Mouse (Mus musculus) thymus, postnatal 0 days (tissue): ENCODE data around the gene Lrpprc. TPM values are rescaled to one million over a fixed set of nuclear protein-coding genes. Genes with fewer than 3 reads are reported as not detected.
A peak's percentile ranks its signal among the peaks of the same experiment; 100 is the strongest.

Experiments
- DNase-seq: peaks from one replicate; pipeline ENCODE4 v3.0.0-alpha.2; 2015; ENCODE audit warnings: low spot score
- polyA plus RNA-seq: library from polyadenylated mRNA; unstranded; fragments of >200 nt; fragmentation: Nextera tagmentation; extraction: Ambion mirVana; gene quantifications from 2 replicates; pipeline ENCODE4 v1.2.1, GENCODE M21; 2015

Gene Lrpprc
- polyA plus RNA-seq, 1 experiment from 2014 or later: 24.1 TPM

GRCm38 (mm10) chr17:84771882-84772281 lies 18.7 kb downstream of the Lrpprc start:
- no peak for DNase-seq

DNA sequence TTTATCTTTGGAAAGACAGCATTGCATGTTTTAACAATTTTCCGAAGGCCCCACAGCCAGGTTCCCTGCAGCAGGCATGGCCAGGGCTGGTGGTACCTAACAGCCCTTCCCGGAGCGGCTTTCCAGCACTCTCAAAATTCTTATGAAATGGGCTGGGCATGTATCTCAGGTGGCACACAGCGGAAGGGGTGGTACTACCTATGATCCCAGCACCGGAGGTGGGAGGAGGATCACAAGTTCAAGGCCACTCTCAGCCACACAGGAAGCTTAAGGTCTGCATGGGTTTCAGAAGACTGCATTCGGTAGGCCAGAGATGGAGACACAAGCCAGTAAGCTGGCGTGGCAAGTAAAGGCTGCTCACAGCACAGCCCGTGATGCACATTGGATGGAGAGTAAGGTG lies 31.6 kb downstream of the Lrpprc start:
- DNase-seq: no peak

- peak; percentile 37 for DNase-seq
Observed at GRCm38 (mm10) chr17:84758374-84758773, 32.2 kb downstream of the Lrpprc start.

DNA sequence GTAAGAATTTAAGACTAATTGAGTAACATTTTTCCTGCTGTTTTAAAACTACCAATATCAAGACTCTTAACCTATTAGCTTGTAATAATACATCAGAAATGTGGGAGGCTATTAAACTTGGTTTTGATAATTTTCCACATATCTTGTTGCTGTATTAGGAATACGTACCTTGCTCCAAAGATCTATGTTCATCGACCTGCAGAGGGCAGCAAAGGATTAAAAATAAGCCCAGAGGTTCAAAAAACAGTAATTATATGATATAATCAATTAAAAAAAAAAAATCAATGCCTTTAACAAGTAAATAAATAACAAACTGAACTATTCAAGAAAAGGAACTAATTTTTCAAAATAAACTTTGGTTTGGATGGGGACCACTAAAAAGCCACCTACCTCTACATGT lies 34.5 kb downstream of the Lrpprc start:
- DNase-seq: peak; percentile 27

DNA sequence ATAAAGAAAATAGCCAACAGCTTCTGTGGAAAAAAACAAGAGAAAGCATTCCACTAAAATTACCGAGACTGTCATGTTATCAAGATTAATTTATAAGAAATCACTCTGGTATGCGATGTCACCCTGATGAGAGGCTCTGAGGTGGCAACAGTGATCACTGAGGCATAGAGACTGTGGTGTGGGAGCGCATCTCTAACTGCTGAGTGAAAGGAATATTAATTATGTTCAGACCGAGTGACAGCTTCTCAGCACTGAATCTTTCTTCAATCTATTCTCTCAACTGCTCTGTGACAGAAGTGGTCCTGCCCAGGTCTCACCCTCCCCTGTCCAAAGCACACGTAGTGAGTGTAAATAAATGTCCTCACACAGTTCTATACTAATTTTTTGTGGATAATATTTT lies 37.1 kb downstream of the Lrpprc start:
- DNase-seq: no peak

- no peak for DNase-seq
Observed at GRCm38 (mm10) chr17:84752286-84752685, 38.3 kb downstream of the Lrpprc start.

- DNase-seq: no peak
Observed at GRCm38 (mm10) chr17:84751630-84752191, 38.9 kb downstream of the Lrpprc start.

DNA sequence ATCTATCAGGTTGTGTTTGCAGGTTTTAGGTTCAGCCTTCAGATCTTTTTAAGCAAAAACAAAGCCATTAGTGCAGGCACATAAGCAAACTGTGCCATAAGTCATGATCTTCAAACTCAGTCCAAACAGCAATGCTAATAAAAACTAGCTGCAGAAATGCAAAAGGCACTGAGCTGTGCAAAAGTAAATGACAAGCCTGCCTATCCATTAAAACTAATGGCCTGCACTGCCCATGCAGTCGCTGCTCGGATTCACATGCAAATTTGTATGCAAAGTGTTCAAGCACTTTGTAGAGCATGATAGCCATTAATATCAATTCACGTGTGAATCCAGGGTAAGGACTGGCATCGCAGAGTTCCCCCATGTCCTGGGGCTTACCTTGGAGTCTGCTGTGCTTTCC lies 40.5 kb downstream of the Lrpprc start:
- no peak for DNase-seq

DNA sequence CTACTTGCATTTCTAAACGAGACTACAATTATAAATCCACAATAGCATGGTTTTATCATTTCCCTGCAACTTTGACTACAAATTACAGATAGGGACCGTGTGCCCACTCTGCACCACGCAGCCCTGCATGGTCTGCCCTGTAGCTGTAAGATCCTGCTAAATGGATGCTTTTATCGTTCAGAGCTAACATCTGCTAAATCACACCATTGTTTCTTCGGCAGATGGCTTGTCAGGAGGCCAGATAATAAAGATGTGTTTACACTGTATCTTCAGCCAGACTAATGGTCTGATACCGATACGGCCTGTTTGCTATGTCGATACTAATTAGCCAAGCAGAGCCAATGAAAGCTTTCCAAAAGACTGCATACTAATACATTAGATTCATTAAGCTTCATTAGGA lies 41.3 kb downstream of the Lrpprc start:
- no peak for DNase-seq

GRCm38 (mm10) chr17:84748152-84748682 lies 42.4 kb downstream of the Lrpprc start:
- DNase-seq: no peak

DNA sequence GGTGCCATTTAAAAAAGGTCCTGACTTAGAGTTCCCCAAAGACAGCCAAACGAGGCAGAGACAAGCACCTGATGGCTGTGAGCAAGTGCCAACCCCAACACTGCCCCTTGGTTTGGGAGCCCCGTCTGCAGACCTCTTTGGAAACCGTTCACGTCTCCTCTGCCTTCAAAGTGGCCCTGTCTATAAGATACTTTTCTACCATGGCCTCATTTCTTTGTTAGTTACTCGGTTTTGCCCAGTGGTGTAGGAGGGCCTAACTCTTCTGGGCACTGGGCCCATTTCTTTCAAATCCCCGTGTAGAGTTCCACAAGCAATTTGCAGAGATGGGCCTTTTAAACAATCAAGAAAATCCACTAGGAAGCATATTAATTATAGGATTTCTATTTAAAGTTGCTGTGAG lies 43.4 kb downstream of the Lrpprc start:
- DNase-seq: no peak

GRCm38 (mm10) chr17:84745001-84745400 lies 45.6 kb downstream of the Lrpprc start:
- no peak for DNase-seq

GRCm38 (mm10) chr17:84744256-84744655 lies 46.3 kb downstream of the Lrpprc start:
- no peak for DNase-seq

DNA sequence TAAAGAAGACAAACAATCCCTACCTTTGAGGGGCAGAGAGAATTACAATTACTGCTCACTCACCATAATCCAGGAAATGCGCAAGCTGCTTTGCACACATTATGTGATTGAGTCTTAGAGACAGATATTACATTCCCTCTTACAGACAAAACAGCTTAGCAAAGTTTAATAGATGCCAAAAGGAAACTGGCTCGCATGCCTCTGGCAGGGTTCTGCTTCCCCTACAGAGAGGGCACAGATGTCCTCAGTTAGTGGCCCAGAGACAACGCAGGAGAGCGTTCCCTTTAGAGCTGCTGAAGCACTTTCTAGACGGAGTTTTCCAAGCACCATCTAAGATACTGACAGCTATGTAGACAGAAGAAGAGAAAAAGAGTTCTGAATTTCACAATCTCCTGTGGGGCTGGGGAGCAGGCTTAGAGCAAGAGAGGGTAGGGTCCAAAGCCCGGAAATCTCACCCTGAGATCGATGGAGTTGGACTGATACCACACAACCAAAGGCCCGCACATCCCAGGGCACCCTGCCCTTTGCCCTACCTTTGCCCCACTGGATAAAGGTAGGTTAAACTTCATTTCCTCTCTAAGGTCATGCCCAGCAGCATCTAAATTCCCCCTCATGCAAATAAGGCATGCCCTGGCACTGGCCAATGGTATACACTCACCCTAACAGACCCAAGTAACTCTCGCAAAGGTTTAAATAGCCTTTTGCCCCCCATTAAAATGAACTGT lies 52.4 kb downstream of the Lrpprc start:
- no peak for DNase-seq

- DNase-seq: no peak
Observed at GRCm38 (mm10) chr17:84736719-84737118, 53.9 kb downstream of the Lrpprc start.

GRCm38 (mm10) chr17:84732612-84733011 lies 58.0 kb downstream of the Lrpprc start:
- DNase-seq: no peak

DNA sequence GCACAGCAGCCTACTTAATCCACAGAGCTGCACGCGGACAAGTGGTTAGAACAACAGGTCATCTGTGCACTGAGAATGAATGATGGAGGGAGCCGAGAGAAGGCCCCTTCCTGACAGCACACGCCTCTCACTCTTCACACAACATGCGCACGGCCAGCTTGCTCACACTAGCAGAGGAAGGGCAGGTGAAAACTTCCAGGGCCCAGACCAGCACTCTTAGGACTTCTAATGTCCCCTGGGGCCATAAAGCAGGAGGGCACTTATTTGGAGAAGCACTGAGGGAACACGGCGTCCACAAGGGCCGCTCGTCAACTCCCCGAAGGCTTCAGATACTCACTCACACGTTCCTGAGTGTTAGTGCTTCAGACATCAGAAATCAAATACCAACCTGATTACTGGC lies 59.2 kb downstream of the Lrpprc start:
- no peak for DNase-seq

DNA sequence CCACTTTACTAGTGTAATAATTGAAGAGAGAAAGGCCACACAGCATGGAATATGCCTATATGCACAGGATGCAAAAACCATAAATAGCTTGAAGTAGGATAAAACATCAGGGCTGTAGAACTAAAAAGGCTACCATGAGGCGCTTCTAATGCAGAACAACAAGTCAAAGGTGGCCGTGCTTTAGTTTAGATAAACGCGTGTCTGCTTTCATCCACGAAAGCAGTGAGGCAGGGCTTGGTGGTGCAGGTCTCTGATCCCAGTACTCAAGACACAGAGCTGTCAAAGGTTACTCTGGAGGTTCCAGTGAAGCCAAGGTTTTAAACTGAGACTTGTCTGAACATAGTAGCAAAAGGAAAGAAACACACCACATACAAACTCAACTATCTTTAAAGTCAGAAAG lies 61.4 kb downstream of the Lrpprc start:
- no peak for DNase-seq

GRCm38 (mm10) chr17:84728201-84728911 lies 62.2 kb downstream of the Lrpprc start:
- DNase-seq: no peak

DNA sequence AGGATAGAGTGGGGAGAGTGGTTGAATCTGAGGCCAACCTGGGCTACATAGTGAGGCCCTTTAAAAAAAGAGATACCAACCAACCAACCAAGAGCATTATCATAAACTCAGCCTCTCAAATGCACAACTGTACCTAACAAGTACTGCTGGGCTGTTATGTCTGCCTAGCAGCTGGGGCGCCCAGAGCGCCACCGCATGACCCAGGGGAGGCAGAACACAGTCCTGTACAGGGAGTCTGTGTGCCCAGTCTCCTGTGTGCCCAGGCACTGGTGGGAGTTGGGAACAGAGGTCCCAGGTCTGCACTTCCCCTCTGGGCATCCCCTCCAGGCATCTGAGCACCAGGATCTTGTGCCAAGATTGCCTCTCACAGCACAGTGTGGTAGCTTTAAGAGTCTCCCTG lies 65.4 kb downstream of the Lrpprc start:
- no peak for DNase-seq

DNA sequence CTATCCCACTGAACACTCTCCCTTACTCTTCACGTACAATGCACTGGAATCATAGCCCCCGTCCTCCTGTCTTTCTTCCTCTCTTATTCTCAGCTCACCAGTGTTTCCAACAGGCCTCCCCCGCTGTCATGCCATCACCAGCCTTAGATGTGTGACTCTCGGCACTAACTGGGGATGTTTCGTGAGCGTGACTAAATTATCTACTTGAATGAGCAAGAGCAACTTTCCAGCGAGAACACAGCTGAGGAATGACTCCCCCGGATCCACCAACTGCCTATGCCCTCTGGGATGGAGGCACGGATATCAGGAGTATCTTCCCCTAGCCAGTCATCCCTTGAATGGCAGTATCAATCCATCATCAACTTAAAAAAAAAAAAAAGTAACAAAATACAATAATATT lies 66.6 kb downstream of the Lrpprc start:
- no peak for DNase-seq

DNA sequence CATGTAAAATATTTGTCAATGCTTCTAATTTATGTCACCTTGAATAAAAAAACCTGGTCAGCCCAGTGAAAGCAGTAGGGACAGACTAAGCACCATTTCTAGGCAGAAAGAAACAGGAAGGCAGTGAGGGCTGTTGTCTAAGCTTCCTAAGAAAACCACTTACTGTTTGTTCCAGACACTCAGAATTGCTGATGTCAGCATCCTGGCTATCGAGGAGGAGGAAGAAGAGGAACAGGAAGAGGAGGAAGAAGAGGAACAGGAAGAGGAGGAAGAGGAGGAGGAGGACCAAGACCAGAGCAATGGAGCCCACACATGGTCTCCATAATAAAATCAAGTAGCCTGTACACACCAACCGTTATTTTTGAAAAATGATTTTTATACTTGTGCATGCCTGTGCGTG lies 71.5 kb downstream of the Lrpprc start:
- no peak for DNase-seq
